Mouse (Mus musculus) kidney, embryonic 16.5 days (tissue): ENCODE data around the gene Prss53. TPM values are rescaled to one million over a fixed set of nuclear protein-coding genes. Genes with fewer than 3 reads are reported as not detected.
A peak's percentile ranks its signal among the peaks of the same experiment; 100 is the strongest.

Experiments
- ATAC-seq: fragments of 200-750 bp; cut with Nextera tagmentation; 2 replicates; pipeline ENCODE4 v1.8.0; 2017; ENCODE audit warnings: moderate TSS enrichment; ENCODE audit not compliant: low FRiP score, low TSS enrichment
- H3K27ac ChIP-seq: fragments of 300-500 bp; sonication (generic); 2 replicates; pipeline ENCODE4 v1.5.1; 2014; ENCODE audit warnings: low read length
- H3K27me3 ChIP-seq: fragments of 300-500 bp; sonication (generic); 2 replicates; pipeline ENCODE4 v1.6.1; 2014; ENCODE audit warnings: low read length, control low read depth, mixed read lengths; ENCODE audit not compliant: insufficient read depth
- H3K36me3 ChIP-seq: fragments of 300-500 bp; sonication (generic); 2 replicates; pipeline ENCODE4 v1.6.1; 2014; ENCODE audit warnings: low read length, control low read depth, mixed read lengths; ENCODE audit not compliant: insufficient read depth
- H3K4me1 ChIP-seq: fragments of 300-500 bp; sonication (generic); 2 replicates; pipeline ENCODE4 v1.6.1; 2014; ENCODE audit warnings: low read length, control low read depth, mixed read lengths; ENCODE audit not compliant: insufficient read depth
- H3K4me2 ChIP-seq: fragments of 300-500 bp; sonication (generic); replicated peaks from 2 replicates; pipeline ENCODE4 v1.6.1; 2014; ENCODE audit warnings: low read depth, low read length
- H3K4me3 ChIP-seq: fragments of 300-500 bp; sonication (generic); 2 replicates; pipeline ENCODE4 v1.5.1; 2014; ENCODE audit warnings: mild to moderate bottlenecking, low read length
- H3K9ac ChIP-seq: fragments of 300-500 bp; sonication (generic); replicated peaks from 2 replicates; pipeline ENCODE4 v1.6.1; 2014; ENCODE audit warnings: low read length
- H3K9me3 ChIP-seq: fragments of 300-500 bp; sonication (generic); 2 replicates; pipeline ENCODE4 v1.6.1; 2016; ENCODE audit warnings: low read length, control low read depth
- WGBS: fragments of 180-500 bp; shearing (Covaris S2); extraction: QIAGEN DNeasy Blood & Tissue Kit; methylation state at CpG from one replicate; pipeline ENCODE4 v1.1.7; 2014; 5-methylcytosine and 5-hydroxymethylcytosine counted together
- polyA plus RNA-seq: library from polyadenylated mRNA; unstranded; fragments of >200 nt; fragmentation: Nextera tagmentation; extraction: Ambion mirVana; gene quantifications from 2 replicates; pipeline ENCODE4 v1.2.1, GENCODE M21; 2015

The Prss53 gene
- polyA plus RNA-seq, 1 experiment from 2014 or later: 5.9 TPM

- no peaks in the 10 kb centered on the region for H3K9me3 ChIP-seq
- H3K27me3 ChIP-seq: no peaks in the 10 kb centered on the region
- no peak for ATAC-seq
- no peak overlapping the region for H3K4me2 ChIP-seq
- H3K9ac ChIP-seq: no peak overlapping the region
- H3K36me3 ChIP-seq: peaks cover 72% of the 10 kb centered on the region
- no peak overlapping the region for H3K27ac ChIP-seq
- H3K4me1 ChIP-seq: peaks cover 15% of the 10 kb centered on the region
- WGBS: 85% methylated on average over 12 of the region's 12 CpGs
- no peak overlapping the region for H3K4me3 ChIP-seq
Observed at GRCm38 (mm10) chr7:127880431-127880830, 10.3 kb downstream of the Prss53 start.

- peaks cover 65% of the 10 kb centered on the region for H3K36me3 ChIP-seq
- no peaks in the 10 kb centered on the region for H3K9me3 ChIP-seq
- peaks cover 19% of the 10 kb centered on the region for H3K4me1 ChIP-seq
- H3K4me3 ChIP-seq: no peak overlapping the region
- WGBS: 95% methylated on average over 9 of the region's 9 CpGs
- H3K27me3 ChIP-seq: no peaks in the 10 kb centered on the region
- no peak for ATAC-seq
- no peak overlapping the region for H3K9ac ChIP-seq
- H3K27ac ChIP-seq: no peak overlapping the region
- no peak overlapping the region for H3K4me2 ChIP-seq
Observed at GRCm38 (mm10) chr7:127879301-127879700, 11.5 kb downstream of the Prss53 start.

GRCm38 (mm10) chr7:127876467-127877348, 14.1 kb downstream of the Prss53 start, which contains the start of gene Zfp668:
Gene Zfp668 (minus strand): TSS chr7:127876828.
- H3K4me2 ChIP-seq: peak within 1 kb of the TSS; percentile 85
- ATAC-seq: peak; percentile 76
- H3K9ac ChIP-seq: peak within 1 kb of the TSS; percentile 91
- H3K4me1 ChIP-seq: peaks cover 26% of the 10 kb centered on the region
- no peaks in the 10 kb centered on the region for H3K27me3 ChIP-seq
- H3K36me3 ChIP-seq: peaks cover 39% of the 10 kb centered on the region
- peak within 1 kb of the TSS; percentile 93 for H3K4me3 ChIP-seq
- no peaks in the 10 kb centered on the region for H3K9me3 ChIP-seq
- peak within 1 kb of the TSS; percentile 99 for H3K27ac ChIP-seq
- WGBS: under 1% methylated on average over 60 of the region's 60 CpGs

GRCm38 (mm10) chr7:127876041-127876466, 14.7 kb downstream of the Prss53 start, which contains the start of gene Zfp646:
Gene Zfp646 (plus strand): TSS chr7:127876221.
- peak within 1 kb of the TSS; percentile 93 for H3K4me3 ChIP-seq
- H3K4me2 ChIP-seq: peak within 1 kb of the TSS; percentile 85
- peak within 1 kb of the TSS; percentile 91 for H3K9ac ChIP-seq
- peak; percentile 92 for ATAC-seq
- peaks cover 33% of the 10 kb centered on the region for H3K36me3 ChIP-seq
- H3K9me3 ChIP-seq: no peaks in the 10 kb centered on the region
- WGBS: under 1% methylated on average over 40 of the region's 41 CpGs
- peak within 1 kb of the TSS; percentile 99 for H3K27ac ChIP-seq
- H3K4me1 ChIP-seq: peaks cover 26% of the 10 kb centered on the region
- no peaks in the 10 kb centered on the region for H3K27me3 ChIP-seq

GRCm38 (mm10) chr7:127875627-127876001, 15.2 kb downstream of the Prss53 start:
- ATAC-seq: peak; percentile 96
- Histone ChIP-seq H3K36me3 (peaks cover 32% of the 10 kb centered on the region), H3K4me3 (peak overlapping the region; percentile 93), H3K27ac (peak overlapping the region; percentile 99), H3K4me1 (peaks cover 26% of the 10 kb centered on the region), H3K9me3 (no peaks in the 10 kb centered on the region), H3K27me3 (no peaks in the 10 kb centered on the region), H3K4me2 (peak overlapping the region; percentile 85), H3K9ac (peak overlapping the region; percentile 91)
- under 1% methylated on average over 41 of the region's 43 CpGs for WGBS

- Histone ChIP-seq H3K4me2 (peak overlapping the region; percentile 85), H3K4me1 (peaks cover 26% of the 10 kb centered on the region), H3K9me3 (no peaks in the 10 kb centered on the region), H3K27ac (peak overlapping the region; percentile 99), H3K9ac (peak overlapping the region; percentile 91), H3K4me3 (peak overlapping the region; percentile 93), H3K27me3 (no peaks in the 10 kb centered on the region), H3K36me3 (peaks cover 28% of the 10 kb centered on the region)
- 4% methylated on average over 20 of the region's 20 CpGs for WGBS
- peak; percentile 31 for ATAC-seq
Observed at GRCm38 (mm10) chr7:127874812-127875626, 15.8 kb downstream of the Prss53 start.

GRCm38 (mm10) chr7:127870136-127870821, 20.5 kb downstream of the Prss53 start:
- no peak for ATAC-seq
- H3K36me3 ChIP-seq: peaks cover 26% of the 10 kb centered on the region
- WGBS: 83% methylated on average over 5 of the region's 5 CpGs

GRCm38 (mm10) chr7:127869149-127869810, 21.5 kb downstream of the Prss53 start:
- H3K36me3 ChIP-seq: peaks cover 30% of the 10 kb centered on the region
- 0 out of 2 replicates have a peak overlapping the region, but pooled peaks have one; percentile 29 for H3K9ac ChIP-seq
- H3K4me3 ChIP-seq: no peak overlapping the region
- no peak overlapping the region for H3K27ac ChIP-seq
- no peaks in the 10 kb centered on the region for H3K27me3 ChIP-seq
- H3K4me1 ChIP-seq: peaks cover 12% of the 10 kb centered on the region
- WGBS: 68% methylated on average over 3 of the region's 3 CpGs
- no peak overlapping the region for H3K4me2 ChIP-seq
- no peaks in the 10 kb centered on the region for H3K9me3 ChIP-seq
- peak; percentile 52 for ATAC-seq

More at GRCm38 (mm10) chr7:127870136-127870821, 20.5 kb downstream of the Prss53 start:
- no peak overlapping the region for H3K4me2 ChIP-seq
- no peaks in the 10 kb centered on the region for H3K9me3 ChIP-seq
- H3K27ac ChIP-seq: no peak overlapping the region
- H3K4me1 ChIP-seq: peaks cover 16% of the 10 kb centered on the region
- no peak overlapping the region for H3K9ac ChIP-seq
- H3K4me3 ChIP-seq: no peak overlapping the region
- no peaks in the 10 kb centered on the region for H3K27me3 ChIP-seq

GRCm38 (mm10) chr7:127867641-127868040, 23.1 kb downstream of the Prss53 start:
- Histone ChIP-seq H3K27me3 (no peaks in the 10 kb centered on the region), H3K9ac (no peak overlapping the region), H3K4me1 (no peaks in the 10 kb centered on the region), H3K27ac (no peak overlapping the region), H3K4me3 (no peak overlapping the region), H3K9me3 (no peaks in the 10 kb centered on the region), H3K4me2 (no peak overlapping the region), H3K36me3 (peaks cover 32% of the 10 kb centered on the region)
- WGBS: 96% methylated on average over 18 of the region's 18 CpGs
- no peak for ATAC-seq
